Mouse (Mus musculus) E14TG2a.4 (cell line): ENCODE results near the gene Jph3.

Experiments
- H3K27me3 ChIP-seq: 2 replicates; pipeline ENCODE4 v1.6.1; 2014; ENCODE audit warnings: low read length, control low read depth; ENCODE audit not compliant: insufficient read depth
- H3K36me3 ChIP-seq: 2 replicates; pipeline ENCODE4 v1.6.1; 2014; ENCODE audit warnings: low read length, control low read depth; ENCODE audit not compliant: insufficient read depth
- H3K4me1 ChIP-seq: replicated peaks from 2 replicates; pipeline ENCODE4 v1.6.1; 2014; ENCODE audit warnings: low read depth, low read length, control low read depth
- H3K4me3 ChIP-seq: replicated peaks from 2 replicates; pipeline ENCODE4 v1.5.1; 2014; ENCODE audit warnings: mild to moderate bottlenecking, low read length
- H3K9me3 ChIP-seq: 2 replicates; pipeline ENCODE4 v1.6.1; 2014; ENCODE audit warnings: low read length, control low read depth
- CTCF ChIP-seq: conservative IDR thresholded peaks from 2 replicates; pipeline ENCODE4 v1.5.1; 2014; ENCODE audit warnings: low read length
- NANOG ChIP-seq: IDR thresholded peaks from 2 replicates; pipeline ENCODE4 v1.6.1; 2014; ENCODE audit warnings: borderline replicate concordance, low read length, mixed read lengths
- POU5F1 ChIP-seq: IDR thresholded peaks from 2 replicates; pipeline ENCODE4 v1.6.1; 2014; ENCODE audit warnings: low read length, borderline replicate concordance

Gene Jph3

GRCm38 (mm10) chr8:121841242-121841641 is 111.8 kb downstream of the Jph3 start:
- Histone ChIP-seq H3K27me3 (peaks cover 2% of the 10 kb centered on the region; the same call in 1 of the 2 replicates), H3K9me3 (no peaks in the 10 kb centered on the region), H3K4me1 (peaks cover 9% of the 10 kb centered on the region), H3K36me3 (no peaks in the 10 kb centered on the region), H3K4me3 (0 out of 2 replicates have a peak overlapping the region, but pooled peaks have one; percentile 26)
- TF ChIP-seq CTCF (peak; percentile 99), NANOG (no peak), POU5F1 (no peak)

GRCm38 (mm10) chr8:121842064-121842955 is 112.9 kb downstream of the Jph3 start:
- Histone ChIP-seq H3K4me1 (peaks cover 9% of the 10 kb centered on the region), H3K27me3 (peaks cover 2% of the 10 kb centered on the region; the same call in 1 of the 2 replicates), H3K4me3 (no peak overlapping the region), H3K9me3 (no peaks in the 10 kb centered on the region), H3K36me3 (no peaks in the 10 kb centered on the region)
- TF ChIP-seq CTCF (no peak), POU5F1 (no peak), NANOG (no peak)

- no peaks in the 10 kb centered on the region for H3K36me3 ChIP-seq
- H3K27me3 ChIP-seq: peaks cover 3% of the 10 kb centered on the region
- TF ChIP-seq POU5F1 (no peak), CTCF (no peak), NANOG (no peak)
- H3K4me3 ChIP-seq: no peak overlapping the region
- peaks cover 9% of the 10 kb centered on the region for H3K4me1 ChIP-seq
- no peaks in the 10 kb centered on the region for H3K9me3 ChIP-seq
Observed at GRCm38 (mm10) chr8:121843184-121843733, 113.8 kb downstream of the Jph3 start.
